Mouse (Mus musculus) embryonic facial prominence, embryonic 13.5 days (tissue): ENCODE results near the gene Slc25a40. TPM values are rescaled to one million over a fixed set of nuclear protein-coding genes. Genes with fewer than 3 reads are reported as not detected.

ENCODE experiments used
- ATAC-seq: fragments of 200-750 bp; cut with Nextera tagmentation; 2 replicates; pipeline ENCODE4 v1.8.0; 2017; ENCODE audit warnings: low read depth; ENCODE audit not compliant: insufficient number of reproducible peaks, insufficient read depth, low FRiP score, low TSS enrichment
- H3K27ac ChIP-seq: fragments of 300-500 bp; sonication (generic); 2 replicates; pipeline ENCODE4 v1.5.1; 2015; ENCODE audit warnings: moderate library complexity, mild to moderate bottlenecking, inconsistent platforms
- H3K27me3 ChIP-seq: fragments of 300-500 bp; sonication (generic); 2 replicates; pipeline ENCODE4 v1.6.1; 2015; ENCODE audit warnings: mild to moderate bottlenecking, inconsistent platforms
- H3K36me3 ChIP-seq: fragments of 300-500 bp; sonication (generic); 2 replicates; pipeline ENCODE4 v1.6.1; 2015; ENCODE audit warnings: mild to moderate bottlenecking, inconsistent platforms
- H3K4me1 ChIP-seq: fragments of 300-500 bp; sonication (generic); 2 replicates; pipeline ENCODE4 v1.6.1; 2015; ENCODE audit warnings: inconsistent platforms
- H3K4me2 ChIP-seq: fragments of 300-500 bp; sonication (generic); 2 replicates; pipeline ENCODE4 v1.6.1; 2015; ENCODE audit warnings: moderate library complexity, mild to moderate bottlenecking, inconsistent platforms
- H3K4me3 ChIP-seq: fragments of 300-500 bp; sonication (generic); 2 replicates; pipeline ENCODE4 v1.5.1; 2015; ENCODE audit warnings: mild to moderate bottlenecking, inconsistent platforms
- H3K9ac ChIP-seq: fragments of 300-500 bp; sonication (generic); 2 replicates; pipeline ENCODE4 v1.6.1; 2015; ENCODE audit warnings: mild to moderate bottlenecking, inconsistent platforms
- H3K9me3 ChIP-seq: fragments of 300-500 bp; sonication (generic); 2 replicates; pipeline ENCODE4 v1.6.1; 2016; ENCODE audit warnings: inconsistent platforms
- WGBS: fragments of 180-500 bp; shearing (Covaris S2); methylation state at CpG from one replicate; pipeline ENCODE4 v1.1.7; 2015; ENCODE audit warnings: mixed read lengths; 5-methylcytosine and 5-hydroxymethylcytosine counted together
- polyA plus RNA-seq: library from polyadenylated mRNA; unstranded; fragments of >200 nt; fragmentation: Nextera tagmentation; extraction: Ambion mirVana; gene quantifications from 2 replicates; pipeline ENCODE4 v1.2.1, GENCODE M21; 2015

Gene Slc25a40
- polyA plus RNA-seq = 13.7 and 14.2 TPM in 2 replicates

DNA sequence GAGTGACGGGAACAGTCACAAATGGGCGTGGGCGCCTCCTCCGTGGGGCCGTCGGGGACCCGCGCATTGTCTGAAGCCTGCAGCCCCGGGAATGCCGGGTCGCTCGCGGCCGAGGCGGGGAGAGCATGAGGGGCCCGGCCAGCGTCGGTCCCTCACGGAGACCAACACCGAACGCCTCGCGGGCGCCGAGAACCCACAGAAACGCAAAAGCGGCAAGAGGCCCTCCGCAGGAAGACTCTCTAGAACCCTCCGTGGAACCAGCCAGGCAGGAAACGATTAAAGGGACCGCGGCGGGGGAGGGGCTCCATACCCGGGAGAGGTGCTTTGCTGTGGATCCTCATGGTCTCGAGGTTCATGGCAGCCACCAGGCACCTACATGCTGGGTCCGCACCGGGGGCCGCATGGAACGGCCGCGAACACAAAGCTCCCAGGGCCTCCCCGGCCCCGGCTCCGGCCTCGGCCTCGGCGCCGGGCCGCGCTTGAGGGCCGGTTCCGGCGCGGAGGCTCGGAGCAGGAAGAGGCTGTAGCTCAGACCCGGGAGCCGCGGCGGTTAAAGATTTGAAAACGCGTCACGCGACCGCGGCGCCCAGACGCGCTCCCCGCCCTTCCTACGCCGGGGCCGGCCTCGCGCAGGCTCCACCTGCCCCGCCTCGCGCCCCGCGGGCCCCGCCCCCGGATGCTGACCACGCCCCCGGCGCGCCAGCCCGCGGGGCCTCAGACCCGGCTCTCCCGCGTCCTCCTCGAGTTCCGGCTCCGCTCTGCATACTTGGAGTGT, at the start of gene Slc25a40, which contains the start of gene Dbf4:
Gene Slc25a40, plus strand, starts transcription at position 694 of the 775 bp plus-strand sequence.
Gene Dbf4, minus strand, starts transcription at position 560 of the 775 bp plus-strand sequence.
- H3K4me3 ChIP-seq = peak within 1 kb of the TSS; percentile 87
- peaks cover 13% of the 10 kb centered on the region for H3K36me3 ChIP-seq
- H3K4me1 ChIP-seq = peaks cover 11% of the 10 kb centered on the region
- H3K4me2 ChIP-seq = peak within 1 kb of the TSS; percentile 76
- peak within 1 kb of the TSS; percentile 92 for H3K9ac ChIP-seq
- WGBS = 2% methylated on average over 93 of the region's 93 CpGs
- no peaks in the 10 kb centered on the region for H3K27me3 ChIP-seq
- ATAC-seq = peak; percentile 97
- H3K9me3 ChIP-seq = no peaks in the 10 kb centered on the region
- H3K27ac ChIP-seq = peak within 1 kb of the TSS; percentile 88

GRCm38 (mm10) chr5:8373415-8373814, 49.2 kb upstream of the Slc25a40 start:
- no peak overlapping the region for H3K27ac ChIP-seq
- no peak overlapping the region for H3K9ac ChIP-seq
- 64% methylated on average over 4 of the region's 4 CpGs for WGBS
- no peak overlapping the region for H3K4me3 ChIP-seq
- no peaks in the 10 kb centered on the region for H3K4me1 ChIP-seq
- H3K4me2 ChIP-seq = no peak overlapping the region
- H3K36me3 ChIP-seq = no peaks in the 10 kb centered on the region
- ATAC-seq = no peak
- H3K9me3 ChIP-seq = no peaks in the 10 kb centered on the region
- peaks cover 7% of the 10 kb centered on the region; the same call in 1 of the 2 replicates for H3K27me3 ChIP-seq

DNA sequence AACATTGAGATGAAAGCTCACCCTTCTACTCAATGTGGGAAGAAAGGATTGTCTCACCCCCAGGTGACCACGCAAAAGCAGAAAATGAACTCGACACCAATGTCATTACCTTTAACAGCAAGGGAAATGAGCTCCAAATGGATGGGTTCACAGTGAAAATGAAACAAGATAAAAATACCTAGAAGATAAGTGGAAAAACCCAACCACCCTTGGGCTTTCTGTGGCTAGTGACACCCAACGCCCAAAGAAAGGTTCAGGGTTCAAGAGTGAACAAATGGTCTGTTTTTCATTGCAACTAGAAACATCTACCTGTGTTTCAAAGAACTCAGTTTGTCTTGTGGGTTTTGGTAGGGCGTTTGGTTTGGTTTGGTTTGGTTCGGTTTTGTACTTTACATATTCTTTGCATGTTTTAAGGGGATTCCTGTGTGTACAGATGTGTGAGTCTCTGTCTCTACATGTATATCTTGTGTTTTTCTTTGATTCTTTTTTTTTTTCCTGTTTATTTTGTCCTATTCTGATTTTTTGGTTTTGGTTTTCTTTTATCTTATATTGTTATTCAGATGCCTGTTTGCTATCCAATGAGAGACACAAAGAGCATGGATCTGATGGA, 48.2 kb upstream of the Slc25a40 start:
- WGBS = 74% methylated on average over 5 of the region's 5 CpGs
- no peaks in the 10 kb centered on the region for H3K27me3 ChIP-seq

GRCm38 (mm10) chr5:8393891-8394583, 28.6 kb upstream of the Slc25a40 start:
- Histone ChIP-seq H3K4me3 (no peak overlapping the region), H3K9ac (no peak overlapping the region), H3K36me3 (peaks cover 18% of the 10 kb centered on the region), H3K9me3 (no peaks in the 10 kb centered on the region), H3K4me2 (no peak overlapping the region), H3K27ac (no peak overlapping the region), H3K27me3 (no peaks in the 10 kb centered on the region), H3K4me1 (no peaks in the 10 kb centered on the region)
- ATAC-seq = no peak
- WGBS = 77% methylated on average over 1 of the region's 1 CpGs

More for the DNA sequence above, 48.2 kb upstream of the Slc25a40 start:
- Histone ChIP-seq H3K27ac (no peak overlapping the region), H3K4me2 (no peak overlapping the region), H3K9me3 (no peaks in the 10 kb centered on the region), H3K4me3 (no peak overlapping the region), H3K9ac (no peak overlapping the region), H3K4me1 (no peaks in the 10 kb centered on the region), H3K36me3 (no peaks in the 10 kb centered on the region)
- ATAC-seq = no peak

DNA sequence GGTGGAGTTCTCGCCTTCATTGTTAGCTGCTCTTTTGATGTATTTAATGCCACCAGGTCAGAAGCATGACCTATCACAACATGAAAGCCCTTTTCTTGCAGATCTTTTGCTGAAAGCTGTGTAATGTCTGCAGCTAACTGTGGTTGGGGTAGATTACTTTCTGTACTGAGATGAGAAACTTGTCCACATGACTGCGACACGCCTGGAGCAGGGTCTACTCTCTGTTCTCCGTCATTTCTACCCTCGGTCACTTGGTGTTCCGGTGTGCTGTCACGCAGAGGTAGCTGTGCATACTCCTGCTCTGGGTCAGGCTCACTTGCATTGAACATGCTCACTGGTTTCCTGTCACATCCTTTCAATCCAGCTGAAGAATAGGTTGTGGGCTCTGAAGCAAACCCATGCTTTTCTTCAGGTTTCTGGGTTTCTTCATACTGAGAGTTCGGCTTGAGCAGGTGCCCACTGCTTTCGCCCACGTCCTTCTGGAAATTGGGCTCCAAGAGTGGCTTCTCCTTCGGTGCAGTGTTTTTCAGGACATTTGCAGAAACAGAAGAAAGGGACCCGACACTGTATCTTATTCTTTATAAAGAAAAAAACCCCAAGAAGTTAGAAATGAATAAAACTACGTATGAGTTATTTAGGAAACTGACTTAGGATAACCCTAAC, 24.9 kb upstream of the Slc25a40 start:
- no peak for ATAC-seq
- peaks cover 32% of the 10 kb centered on the region for H3K36me3 ChIP-seq
- no peaks in the 10 kb centered on the region for H3K9me3 ChIP-seq
- H3K4me3 ChIP-seq = no peak overlapping the region
- no peak overlapping the region for H3K9ac ChIP-seq
- no peak overlapping the region for H3K27ac ChIP-seq
- no peak overlapping the region for H3K4me2 ChIP-seq
- no peaks in the 10 kb centered on the region for H3K4me1 ChIP-seq
- H3K27me3 ChIP-seq = no peaks in the 10 kb centered on the region
- 94% methylated on average over 13 of the region's 13 CpGs for WGBS

- H3K27ac ChIP-seq = no peak overlapping the region
- H3K4me2 ChIP-seq = no peak overlapping the region
- no peaks in the 10 kb centered on the region for H3K4me1 ChIP-seq
- no peak overlapping the region for H3K4me3 ChIP-seq
- no peaks in the 10 kb centered on the region for H3K9me3 ChIP-seq
- ATAC-seq = no peak
- no peaks in the 10 kb centered on the region for H3K27me3 ChIP-seq
- no peak overlapping the region for H3K9ac ChIP-seq
- peaks cover 55% of the 10 kb centered on the region for H3K36me3 ChIP-seq
- WGBS = 91% methylated on average over 4 of the region's 4 CpGs
These were observed 13.9 kb upstream of the Slc25a40 start for GRCm38 (mm10) chr5:8408746-8409145.

DNA sequence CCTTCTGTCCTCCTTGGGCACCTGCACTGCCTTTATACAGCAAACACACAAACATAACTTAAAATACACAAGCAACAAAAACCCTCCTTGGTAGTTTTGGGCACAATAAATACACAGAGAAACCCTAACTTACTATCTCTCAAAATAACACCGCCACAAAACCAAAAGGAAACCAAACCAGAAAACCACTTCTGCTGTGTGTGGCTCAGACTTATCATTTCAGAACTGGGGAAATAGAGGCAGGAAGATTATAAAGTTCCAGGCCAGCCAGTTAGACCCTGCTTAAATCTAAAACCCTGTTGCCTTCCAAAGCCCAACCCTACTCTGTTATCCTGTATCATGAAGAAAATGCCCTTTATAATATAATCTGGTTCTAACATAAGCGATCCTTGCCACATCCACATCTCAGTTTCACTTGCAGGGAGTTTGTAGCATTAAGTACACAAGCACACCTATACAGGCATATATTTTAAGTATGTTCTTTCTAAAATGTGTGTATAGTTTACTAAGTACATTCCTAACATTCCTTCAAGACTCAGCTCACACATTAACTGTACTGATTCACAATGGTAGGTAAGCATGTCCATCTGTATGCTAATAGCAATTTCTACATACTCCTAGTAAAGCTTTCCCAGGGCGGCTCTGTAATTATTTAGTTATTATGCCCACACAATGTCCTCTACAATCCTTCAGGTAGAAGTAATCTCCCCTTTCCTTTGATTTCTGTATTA, 5.8 kb upstream of the Slc25a40 start:
- Histone ChIP-seq H3K36me3 (peaks cover 35% of the 10 kb centered on the region), H3K4me1 (peaks cover 5% of the 10 kb centered on the region), H3K4me2 (no peak overlapping the region), H3K4me3 (no peak overlapping the region), H3K27ac (no peak overlapping the region), H3K9ac (no peak overlapping the region), H3K9me3 (no peaks in the 10 kb centered on the region), H3K27me3 (no peaks in the 10 kb centered on the region)
- 84% methylated on average over 3 of the region's 3 CpGs for WGBS
- ATAC-seq = no peak

- Histone ChIP-seq H3K4me3 (no peak overlapping the region), H3K36me3 (peaks cover 33% of the 10 kb centered on the region), H3K9ac (no peak overlapping the region), H3K27ac (no peak overlapping the region), H3K4me1 (peaks cover 5% of the 10 kb centered on the region), H3K9me3 (no peaks in the 10 kb centered on the region), H3K27me3 (no peaks in the 10 kb centered on the region), H3K4me2 (no peak overlapping the region)
- no peak for ATAC-seq
- WGBS = 49% methylated on average over 1 of the region's 1 CpGs
These were observed 5.2 kb upstream of the Slc25a40 start for GRCm38 (mm10) chr5:8417443-8417842.

- no peak for ATAC-seq
- Histone ChIP-seq H3K36me3 (peaks cover 22% of the 10 kb centered on the region), H3K4me2 (peak overlapping the region; percentile 76), H3K27me3 (no peaks in the 10 kb centered on the region), H3K4me3 (peak overlapping the region; percentile 87), H3K4me1 (peaks cover 11% of the 10 kb centered on the region), H3K9ac (peak overlapping the region; percentile 57; the same call in 1 of the 2 replicates), H3K27ac (no peak overlapping the region), H3K9me3 (no peaks in the 10 kb centered on the region)
- WGBS = 6% methylated on average over 3 of the region's 3 CpGs
These were observed 1.2 kb upstream of the Slc25a40 start for GRCm38 (mm10) chr5:8421424-8421823.

DNA sequence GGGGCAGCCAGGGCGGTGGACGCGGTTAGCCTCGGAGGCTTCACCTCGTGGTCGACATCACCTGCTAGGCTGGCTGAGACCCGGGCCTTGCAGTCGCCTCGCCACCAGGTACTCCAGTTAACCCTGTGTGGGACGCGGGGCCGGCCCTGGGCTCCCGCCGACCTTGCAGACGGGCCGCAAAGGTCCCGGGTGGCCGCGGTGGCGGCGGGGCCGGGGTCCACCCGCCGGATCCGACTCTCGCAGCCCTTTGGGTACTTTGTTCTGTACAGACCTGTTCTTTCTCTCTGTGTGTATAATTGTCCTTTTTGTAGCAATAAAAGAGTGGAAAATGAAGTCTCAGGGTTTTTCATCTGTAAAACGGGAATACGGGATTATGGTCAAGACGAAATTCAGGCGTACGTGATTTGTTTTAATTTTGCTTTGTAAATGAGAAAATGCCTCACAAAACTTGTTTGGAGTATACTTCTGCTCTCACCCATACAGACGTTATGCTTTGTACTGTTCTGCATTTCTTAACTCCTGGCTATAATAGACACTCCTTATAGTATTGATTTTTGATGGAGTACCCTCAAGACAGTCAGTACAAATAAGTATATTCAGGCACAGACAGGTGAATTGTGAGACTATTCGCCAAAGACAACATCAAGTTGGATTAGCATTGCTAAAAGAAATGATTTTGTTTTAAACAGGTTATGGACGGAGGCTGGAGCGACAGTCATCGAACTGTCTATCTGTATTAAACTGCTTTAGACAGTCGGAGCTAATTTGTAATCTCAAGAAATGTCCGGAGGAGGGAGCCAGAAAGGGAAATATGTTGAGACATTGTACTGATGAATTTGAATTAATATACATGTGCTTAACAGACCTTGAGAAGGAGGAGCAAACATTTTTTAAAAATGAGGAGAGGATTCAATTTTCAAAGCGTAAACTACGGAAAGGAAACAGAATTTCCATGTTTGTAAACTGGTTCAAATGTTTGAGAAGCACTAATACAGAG, 580 bp downstream of the Slc25a40 start:
- H3K36me3 ChIP-seq = peaks cover 7% of the 10 kb centered on the region
- peak overlapping the region; percentile 79 for H3K27ac ChIP-seq
- ATAC-seq = no peak
- H3K9ac ChIP-seq = peak overlapping the region; percentile 92
- no peaks in the 10 kb centered on the region for H3K27me3 ChIP-seq
- peaks cover 11% of the 10 kb centered on the region for H3K4me1 ChIP-seq
- H3K4me3 ChIP-seq = peak overlapping the region; percentile 87
- no peaks in the 10 kb centered on the region for H3K9me3 ChIP-seq
- under 1% methylated on average over 40 of the region's 40 CpGs for WGBS
- peak overlapping the region; percentile 76 for H3K4me2 ChIP-seq
